Mouse (Mus musculus) gastrocnemius, postnatal 14 days (tissue): ENCODE data around the gene Hist2h3c2. TPM values are rescaled to one million over a fixed set of nuclear protein-coding genes. Genes with fewer than 3 reads are reported as not detected.
"Not testable (repeated sequence)": the region's sequence is repeated elsewhere in the genome, so short reads cannot be mapped to it uniquely, and the experiment has no call there.

ENCODE experiments used
- DNase-seq: peaks from one replicate; pipeline ENCODE4 v3.0.0; 2021; ENCODE audit warnings: mixed read lengths
- intact Hi-C: fragments of 180-260 bp; cut with DNase I; formaldehyde crosslinking; loops from one replicate; pipeline ENCODE4 v1.15.1; 2025; ENCODE audit warnings: low total_unique reads
- long read RNA-seq, 2 experiments: library from polyadenylated mRNA; stranded (forward); transcript quantifications; one replicate each; pipeline ENCODE4 v2.0.0; 2021
- total RNA-seq, 2 experiments: library from RNA; stranded (reverse); gene quantifications; 2 replicates each; pipeline ENCODE4 v1.2.3; 2021

Gene Hist2h3c2
- 10 to 100 TPM; 30.3 to 31.5 TPM for total RNA-seq
- long read RNA-seq, experiment 1, partial matches to known transcripts: 0 of 2 reads
- long read RNA-seq, experiment 1, other reads (novel, unspliced or antisense): 0 of 2 reads
- long read RNA-seq, experiment 2: 0 reads

DNA sequence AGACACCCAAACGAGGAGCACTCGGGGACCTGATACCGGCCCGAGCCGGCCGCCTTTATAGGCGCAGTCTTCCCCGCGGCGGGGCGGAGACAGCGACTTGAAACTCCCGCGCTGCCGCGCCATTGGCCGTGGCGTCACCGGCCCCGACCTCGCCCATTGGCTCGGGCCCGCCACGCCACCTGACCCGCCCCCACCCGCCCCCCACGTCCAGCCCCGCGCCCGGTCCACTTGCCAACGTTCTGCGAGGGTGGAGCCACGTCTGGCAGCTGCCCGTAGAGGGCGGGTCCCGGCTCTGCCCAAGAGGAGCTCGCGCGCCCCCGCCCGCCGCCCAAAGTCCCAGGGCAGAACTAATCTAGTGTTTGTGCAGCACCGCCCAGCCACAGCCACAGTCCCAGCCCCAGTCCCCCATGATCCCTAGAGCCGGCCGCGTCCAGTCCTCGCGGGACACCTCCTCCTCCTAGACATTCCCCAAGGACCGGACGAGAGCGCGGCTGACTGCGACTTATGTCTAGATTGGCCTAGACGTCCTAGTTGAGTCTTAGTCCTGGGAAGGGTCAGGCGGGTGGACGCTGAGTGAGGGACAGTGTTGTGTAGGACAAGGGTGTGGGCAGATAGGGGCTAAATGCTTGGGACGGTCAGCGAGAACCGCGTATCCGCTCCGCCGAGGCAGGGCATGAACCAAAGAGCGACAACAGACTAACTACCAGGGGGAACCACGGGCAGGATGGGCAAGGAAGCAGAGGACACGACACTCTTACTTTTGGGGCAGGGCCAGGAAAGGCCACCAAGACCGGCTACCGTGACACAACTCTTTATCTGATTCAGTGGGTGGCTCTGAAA, at the start of gene Hist2h3c2:
TSS of gene Hist2h3c2 (minus strand) at position 174 of the 840 bp plus-strand sequence.
- intact Hi-C loops: loop anchor here (10.0 kb wide), 1 partner anchor 164 kb away; no protein-coding TSS in a partner anchor
- peak; percentile 42 for DNase-seq

DNA sequence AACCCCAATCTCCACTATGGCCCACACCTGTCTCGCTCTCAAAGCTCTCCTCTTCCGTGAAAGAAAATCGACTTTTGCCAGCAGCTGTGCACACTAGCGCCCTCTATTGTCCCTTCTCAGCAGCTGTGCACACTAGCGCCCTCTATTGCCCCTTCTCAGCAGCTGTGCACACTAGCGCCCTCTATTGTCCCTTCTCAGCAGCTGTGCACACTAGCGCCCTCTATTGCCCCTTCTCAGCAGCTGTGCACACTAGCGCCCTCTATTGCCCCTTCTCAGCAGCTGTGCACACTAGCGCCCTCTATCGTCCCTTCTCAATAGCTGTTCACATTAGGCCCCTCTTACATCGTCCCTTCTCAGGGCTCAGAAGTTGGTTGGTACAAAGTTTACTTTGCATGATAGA, 48.4 kb upstream of the Hist2h3c2 start:
- DNase-seq, intact Hi-C loops: not testable (repeated sequence)

DNA sequence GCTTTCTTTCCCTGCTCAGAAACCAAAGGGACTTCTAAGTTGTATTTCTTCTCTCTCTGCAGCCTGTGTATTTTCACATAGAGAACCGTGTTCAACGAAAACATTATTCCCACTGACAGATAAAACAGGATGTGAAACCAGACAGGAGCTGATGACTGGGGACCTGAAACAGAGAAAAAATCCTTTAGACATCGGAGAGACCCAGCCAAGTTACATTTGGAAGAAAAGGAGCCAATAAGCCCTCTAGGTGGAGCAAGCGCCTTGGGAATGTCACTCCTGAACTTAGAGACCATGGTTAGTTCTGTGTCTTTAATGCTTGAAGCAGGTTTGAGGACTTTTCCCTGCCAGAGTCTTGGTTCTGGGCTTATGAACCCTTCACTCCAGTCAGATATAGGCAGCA, 45.5 kb upstream of the Hist2h3c2 start:
- intact Hi-C loops: loop anchor here (5.0 kb wide), 1 partner anchor 158 kb away; no protein-coding TSS in a partner anchor
- no peak for DNase-seq

GRCm38 (mm10) chr3:96280660-96281059, 41.7 kb upstream of the Hist2h3c2 start:
- DNase-seq: no peak
- intact Hi-C loops: loop anchor here (5.0 kb wide), 1 partner anchor 162 kb away; no protein-coding TSS in a partner anchor

DNA sequence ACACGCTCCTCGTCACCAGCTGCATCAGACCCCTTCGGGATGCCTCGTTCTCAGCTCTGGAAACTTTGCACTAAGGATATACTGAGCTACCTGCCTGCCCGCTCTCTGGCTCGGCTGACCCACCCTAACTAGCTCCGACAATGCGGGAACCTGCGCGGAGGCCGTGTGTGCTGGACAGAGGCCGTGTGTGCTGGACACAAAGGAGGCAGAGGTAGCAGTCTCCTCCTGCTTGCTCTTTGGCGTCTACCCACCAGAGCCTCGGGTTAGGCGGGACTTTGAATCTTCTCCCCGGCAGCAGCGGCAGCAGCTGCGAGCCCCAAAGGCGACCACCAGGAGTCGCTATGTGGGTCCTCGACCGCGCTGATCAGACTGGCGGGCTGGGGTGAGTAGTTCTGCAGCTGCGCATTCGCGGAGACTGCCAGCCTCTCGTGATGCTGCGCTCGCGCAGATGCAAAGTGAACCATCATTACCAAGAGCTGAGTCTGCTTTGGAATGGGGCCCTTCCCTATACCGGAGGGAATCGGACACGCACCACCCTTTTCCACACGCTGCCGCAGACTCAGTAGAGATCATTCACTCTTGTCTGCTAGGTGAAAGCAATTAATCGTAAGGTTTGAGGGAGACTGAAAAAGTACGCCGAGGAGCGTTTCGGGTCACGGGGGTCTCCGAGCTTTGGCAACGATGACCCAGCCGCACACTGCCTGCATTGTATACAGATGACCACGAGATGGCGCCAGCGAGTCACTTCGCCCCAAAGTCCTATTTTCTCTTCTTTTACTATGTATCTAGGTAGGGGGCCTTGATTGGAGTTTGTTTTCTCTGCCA, 39.1 kb upstream of the Hist2h3c2 start:
- intact Hi-C loops: no loop called here
- DNase-seq: peak; percentile 93

DNA sequence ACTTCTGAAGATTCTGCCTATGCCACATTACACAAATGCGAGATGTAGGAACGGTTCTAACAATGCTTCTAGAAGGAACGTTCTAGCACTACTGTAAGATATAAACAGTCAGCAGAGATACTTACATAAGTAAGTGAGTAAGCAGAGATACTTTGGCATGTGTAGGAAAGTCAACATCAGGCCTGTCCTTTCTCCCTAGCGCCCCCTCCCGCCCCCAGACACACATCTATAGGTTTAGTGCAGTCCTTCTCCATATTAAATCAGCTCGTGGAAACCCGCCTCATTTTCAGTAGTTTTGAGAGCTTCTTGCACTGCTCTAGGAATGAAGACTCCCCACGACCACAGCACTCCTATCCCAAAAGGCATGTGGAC, 38.5 kb upstream of the Hist2h3c2 start:
- intact Hi-C loops: no loop called here
- DNase-seq: peak; percentile 12

DNA sequence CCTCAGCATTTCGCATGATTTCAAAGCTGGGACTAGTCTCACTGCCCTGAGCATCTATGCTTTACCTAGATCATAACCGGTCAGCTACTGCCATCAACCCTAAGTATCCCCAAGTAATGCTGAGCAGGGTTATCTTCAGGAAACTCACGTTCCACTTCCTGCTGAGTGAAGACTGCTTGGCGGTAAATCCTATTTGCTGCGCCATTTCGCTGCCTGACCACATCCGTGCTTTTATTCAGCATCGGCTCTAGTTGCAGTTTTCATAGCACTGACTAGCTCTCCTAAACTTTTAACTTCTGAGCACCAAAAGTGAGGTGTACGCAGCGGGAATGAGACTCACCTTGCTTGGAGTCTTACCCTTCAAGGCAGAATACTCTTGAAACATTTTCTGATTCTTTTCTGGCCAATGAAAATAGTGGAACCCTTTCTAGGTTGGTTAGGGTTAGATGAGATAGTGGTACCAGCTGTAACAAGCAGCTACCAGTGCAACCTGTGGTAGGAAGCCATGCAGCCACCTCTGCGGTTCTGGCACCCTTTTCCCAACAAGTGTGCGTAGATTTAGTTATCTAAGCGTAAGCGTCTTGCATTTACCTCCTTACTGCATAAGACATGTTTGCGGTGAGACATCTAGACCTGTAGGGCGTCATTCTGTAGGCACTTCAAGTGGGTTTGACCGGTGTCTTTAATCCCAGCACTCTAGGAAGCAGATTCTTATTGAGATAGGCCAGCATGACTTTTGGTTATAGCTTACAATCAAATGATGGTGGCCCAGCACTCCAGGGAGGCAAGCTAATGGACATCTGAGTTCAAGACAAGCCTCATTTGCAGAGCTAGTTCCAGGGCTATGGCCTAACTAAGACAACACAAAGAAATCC, 34.9 kb upstream of the Hist2h3c2 start:
- intact Hi-C loops: no loop called here
- DNase-seq: no peak

DNA sequence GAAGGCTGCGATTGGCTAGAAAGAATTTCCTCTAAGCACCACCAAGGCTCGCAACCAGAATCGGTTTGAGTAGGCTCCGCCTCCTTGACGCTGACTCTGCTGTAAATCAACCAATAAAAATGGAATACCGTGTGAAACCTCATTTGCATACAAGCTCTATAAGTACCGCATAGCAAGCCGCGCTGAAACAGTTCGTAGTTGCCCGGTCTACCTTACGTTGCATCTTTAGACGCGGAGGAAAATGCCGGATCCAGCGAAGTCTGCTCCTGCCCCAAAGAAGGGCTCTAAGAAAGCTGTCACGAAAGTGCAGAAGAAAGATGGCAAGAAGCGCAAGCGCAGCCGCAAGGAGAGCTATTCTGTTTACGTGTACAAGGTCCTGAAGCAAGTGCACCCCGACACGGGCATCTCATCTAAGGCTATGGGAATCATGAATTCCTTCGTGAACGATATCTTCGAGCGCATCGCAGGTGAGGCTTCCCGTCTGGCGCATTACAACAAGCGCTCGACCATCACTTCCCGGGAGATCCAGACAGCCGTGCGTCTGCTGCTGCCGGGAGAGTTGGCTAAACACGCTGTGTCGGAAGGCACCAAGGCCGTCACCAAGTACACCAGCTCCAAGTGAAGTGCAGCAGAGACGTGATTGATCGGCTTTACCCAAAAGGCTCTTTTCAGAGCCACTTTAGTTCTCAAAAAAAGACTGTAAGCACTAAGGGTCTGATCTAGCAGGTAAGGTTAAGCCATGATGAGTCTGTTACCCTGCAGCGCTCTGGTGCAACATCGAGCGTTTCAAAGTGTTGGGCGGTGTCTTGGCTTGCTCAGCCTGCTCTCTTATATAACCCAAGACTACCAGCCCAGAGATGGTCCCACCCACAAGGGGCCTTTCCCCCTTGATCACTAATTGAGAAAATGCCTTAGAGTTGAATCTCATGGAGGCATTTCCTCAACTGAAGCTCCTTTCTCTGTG, 30.9 kb upstream of the Hist2h3c2 start, which contains the start of gene Hist2h2bb:
TSS of gene Hist2h2bb (plus strand) at position 242 of the 964 bp plus-strand sequence.
- intact Hi-C loops: no loop called here
- peak; percentile 84 for DNase-seq

- DNase-seq, intact Hi-C loops: not testable (repeated sequence)
These were observed 29.9 kb upstream of the Hist2h3c2 start for GRCm38 (mm10) chr3:96268776-96269378.

GRCm38 (mm10) chr3:96268051-96268775, 29.3 kb upstream of the Hist2h3c2 start, which contains the start of gene Hist2h3b:
Hist2h3b (plus strand) TSS chr3:96268654.
- peak; percentile 71 for DNase-seq
- intact Hi-C loops: no loop called here

DNA sequence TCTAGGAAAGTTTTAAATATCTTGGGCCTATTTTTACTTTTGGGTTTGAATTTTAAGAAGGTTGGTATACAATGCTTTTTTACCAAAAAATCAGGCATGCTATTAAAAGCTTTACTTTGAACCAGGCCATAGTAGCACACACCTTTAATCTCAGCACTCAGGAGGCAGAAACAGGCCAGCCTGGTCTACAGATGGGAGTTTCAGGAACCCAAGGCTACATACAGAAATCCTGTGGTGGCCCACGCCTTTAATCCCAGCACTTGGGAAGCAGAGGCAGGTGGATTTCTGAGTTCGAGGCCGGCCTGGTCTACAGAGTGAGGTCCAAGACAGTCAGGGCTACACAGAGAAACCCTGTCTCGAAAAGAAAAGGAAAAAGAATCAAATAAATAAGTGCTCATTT, 28.6 kb upstream of the Hist2h3c2 start:
- intact Hi-C loops: no loop called here
- DNase-seq: no peak

DNA sequence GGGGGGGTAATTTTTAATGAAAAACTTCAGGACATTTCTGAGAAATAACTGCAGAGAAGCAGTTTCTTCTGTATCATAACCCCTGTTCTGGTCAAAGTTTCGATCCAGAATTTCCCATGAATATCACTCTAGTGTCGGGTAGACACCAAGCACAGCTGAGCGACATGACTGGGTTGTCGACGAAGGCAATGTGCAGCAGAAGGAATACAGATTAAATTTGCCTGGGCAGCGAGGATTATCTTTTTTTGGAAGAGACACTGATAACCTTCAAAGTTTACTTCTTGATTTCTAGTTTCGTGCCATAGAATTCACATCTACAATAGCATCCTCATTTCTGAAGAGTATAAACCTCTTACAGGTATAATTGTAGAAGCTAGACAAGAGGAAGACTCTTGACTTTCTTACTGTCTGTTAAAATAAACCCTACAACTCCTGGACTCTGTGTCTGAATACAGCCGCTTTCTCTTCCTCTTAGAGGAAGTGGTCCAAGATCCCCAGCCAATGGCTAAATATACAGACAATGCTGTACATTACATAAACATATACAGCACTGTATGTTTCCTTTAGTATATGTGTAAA, 27.3 kb upstream of the Hist2h3c2 start:
- no peak for DNase-seq
- intact Hi-C loops: no loop called here

DNA sequence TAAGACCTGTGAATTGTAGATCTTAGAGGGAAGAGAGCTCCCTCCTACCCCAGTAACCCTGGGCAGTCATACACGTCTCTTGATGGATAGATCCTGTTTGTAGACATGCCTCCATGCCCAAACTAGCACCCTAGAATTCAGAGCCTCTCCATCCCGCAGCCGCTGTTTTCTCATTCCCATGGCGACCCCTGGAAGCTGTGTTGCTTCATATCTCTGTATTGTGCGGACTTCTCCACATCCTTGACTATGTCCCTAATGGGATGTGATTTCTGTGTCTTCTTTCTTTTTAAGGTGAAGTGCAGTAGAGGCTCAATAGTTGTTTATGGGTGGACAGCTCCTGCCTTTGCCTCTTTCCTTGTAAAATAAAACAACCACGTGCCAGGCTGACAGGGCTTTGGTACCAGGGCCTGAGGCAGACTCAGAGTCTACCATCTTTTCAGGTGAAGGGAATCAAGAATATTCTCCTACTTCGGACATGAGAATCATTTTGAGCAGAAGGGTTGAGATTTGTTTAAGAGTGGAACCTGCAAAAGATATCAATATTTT, 25.6 kb upstream of the Hist2h3c2 start:
- intact Hi-C loops: no loop called here

DNA sequence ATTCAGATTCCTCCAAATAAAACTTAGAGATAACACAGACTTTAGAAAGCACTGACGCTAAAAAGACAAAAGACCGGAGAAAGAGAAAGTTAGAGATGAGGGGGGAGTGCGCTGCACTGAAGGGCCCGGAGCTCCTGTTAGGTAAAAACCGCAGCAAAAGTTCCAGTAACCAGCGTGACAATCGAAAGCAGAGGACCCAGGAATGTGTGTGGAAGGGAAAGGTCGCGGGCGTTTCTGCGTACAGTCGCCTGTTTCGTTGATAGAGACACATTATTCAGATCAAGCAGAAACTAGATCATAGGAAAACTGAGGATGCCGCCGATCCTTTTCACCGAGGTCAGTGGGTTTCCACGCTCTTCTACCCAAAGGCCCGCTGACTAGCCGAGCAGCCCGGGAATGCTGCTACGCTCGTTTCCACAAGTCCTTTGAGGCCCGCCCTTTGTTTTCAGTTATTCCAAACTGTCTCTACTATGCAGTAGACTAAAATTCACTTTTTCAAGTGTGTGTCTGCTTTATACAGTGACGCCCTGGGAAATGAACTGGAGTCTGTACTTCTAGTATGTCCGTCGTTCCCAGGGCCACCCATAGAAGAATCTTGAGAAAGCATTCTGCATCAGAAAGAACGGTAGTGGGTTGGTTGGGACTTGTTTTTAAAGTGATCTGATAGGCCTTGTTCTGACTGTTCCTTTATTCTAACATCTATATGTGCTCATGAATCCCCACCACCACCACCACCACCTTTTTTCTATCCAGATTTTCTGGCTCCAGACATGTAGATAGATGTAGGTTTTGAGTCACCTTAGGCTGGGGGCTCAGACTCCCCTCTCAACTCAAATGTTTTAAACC, 24.9 kb upstream of the Hist2h3c2 start:
- DNase-seq: peak; percentile 25
- intact Hi-C loops: no loop called here

More for the DNA sequence above, 25.6 kb upstream of the Hist2h3c2 start:
- no peak for DNase-seq

- intact Hi-C loops: no loop called here
- peak; percentile 89 for DNase-seq
These were observed 24.1 kb upstream of the Hist2h3c2 start, which contains the start of gene Hist2h4 for GRCm38 (mm10) chr3:96262979-96263550. Hist2h4 (minus strand) TSS chr3:96263311.
